Mouse (Mus musculus) C2C12 (cell line): ENCODE results near the gene Sdc4. TPM values are rescaled to one million over a fixed set of nuclear protein-coding genes. Genes with fewer than 3 reads are reported as not detected.

Experiments
- H3K27me3 ChIP-seq: one replicate; pipeline ENCODE4 v1.6.1; 2011; ENCODE audit not compliant: control insufficient read depth, insufficient read depth, insufficient read length
- H3K36me3 ChIP-seq: one replicate; pipeline ENCODE4 v1.6.1; 2011; ENCODE audit not compliant: control insufficient read depth, insufficient read depth
- H3K4me3 ChIP-seq: one replicate; pipeline ENCODE4 v1.5.1; 2011; ENCODE audit warnings: mild to moderate bottlenecking, control low read depth; ENCODE audit not compliant: poor library complexity, insufficient read depth, severe bottlenecking
- H3K79me2 ChIP-seq: one replicate; pipeline ENCODE4 v1.6.1; 2011; ENCODE audit not compliant: control insufficient read depth, insufficient read depth
- H3K79me3 ChIP-seq: one replicate; pipeline ENCODE4 v1.6.1; 2011; ENCODE audit warnings: low read depth, control low read depth
- H3ac ChIP-seq: one replicate; pipeline ENCODE3; 2011; ENCODE audit warnings: low read depth; ENCODE audit not compliant: control insufficient read depth, insufficient read length
- CEBPB ChIP-seq: IDR thresholded peaks from one replicate; pipeline ENCODE4 v1.6.1; 2011; ENCODE audit warnings: low read depth, mild to moderate bottlenecking, control low read depth, moderate library complexity
- CTCF ChIP-seq: IDR thresholded peaks from one replicate; pipeline ENCODE4 v1.5.1; 2011; ENCODE audit not compliant: control insufficient read depth, insufficient read depth, insufficient read length
- FOSL1 ChIP-seq: IDR thresholded peaks from one replicate; pipeline ENCODE4 v1.8.0; 2011; ENCODE audit warnings: mild to moderate bottlenecking, low read length; ENCODE audit not compliant: poor library complexity, insufficient read depth, severe bottlenecking
- MAX ChIP-seq: IDR thresholded peaks from one replicate; pipeline ENCODE4 v1.6.1; 2011; ENCODE audit warnings: mild to moderate bottlenecking, control low read depth
- MYOD1 ChIP-seq: IDR thresholded peaks from one replicate; pipeline ENCODE4 v1.6.1; 2011; ENCODE audit warnings: low read depth; ENCODE audit not compliant: control insufficient read depth, insufficient read length
- MYOG ChIP-seq: IDR thresholded peaks from one replicate; pipeline ENCODE4 v1.6.1; 2011; ENCODE audit not compliant: control insufficient read depth, insufficient read length; ENCODE audit errors: extremely low read depth
- USF1 ChIP-seq: IDR thresholded peaks from one replicate; pipeline ENCODE4 v1.6.1; 2011; ENCODE audit warnings: low read depth, mild to moderate bottlenecking, control low read depth, moderate library complexity
- polyA plus RNA-seq: library from polyadenylated mRNA; unstranded; fragments of >200 nt; fragmentation: generic; extraction: Trizol; gene quantifications from one replicate; pipeline ENCODE4 v1.2.1, GENCODE M21; 2012; ENCODE audit warnings: missing spikeins

Gene Sdc4
- polyA plus RNA-seq, 1 experiment = 124 TPM

GRCm38 (mm10) chr2:164440314-164440713, 3.4 kb downstream of the Sdc4 start:
- Histone ChIP-seq H3K27me3 (no peaks in the 10 kb centered on the region), H3K79me3 (peaks cover 72% of the 10 kb centered on the region), H3ac (no peak overlapping the region), H3K36me3 (peaks cover 8% of the 10 kb centered on the region), H3K79me2 (peaks cover 77% of the 10 kb centered on the region), H3K4me3 (peak overlapping the region; percentile 94)
- TF ChIP-seq CTCF (no peak), CEBPB (no peak), MYOD1 (no peak), MYOG (no peak), USF1 (no peak), MAX (no peak), FOSL1 (no peak)

GRCm38 (mm10) chr2:164439001-164439421, 4.7 kb downstream of the Sdc4 start:
- no peaks in the 10 kb centered on the region for H3K27me3 ChIP-seq
- H3K4me3 ChIP-seq = no peak overlapping the region
- H3K79me2 ChIP-seq = peaks cover 90% of the 10 kb centered on the region
- TF ChIP-seq FOSL1 (peak; percentile 62), MAX (peak; percentile 45), USF1 (no peak), MYOG (no peak), MYOD1 (peak; percentile 35), CEBPB (peak; percentile 73), CTCF (no peak)
- peaks cover 10% of the 10 kb centered on the region for H3K36me3 ChIP-seq
- peaks cover 85% of the 10 kb centered on the region for H3K79me3 ChIP-seq
- H3ac ChIP-seq = peak overlapping the region; percentile 10

- no peak overlapping the region for H3K4me3 ChIP-seq
- H3K79me3 ChIP-seq = peaks cover 92% of the 10 kb centered on the region
- no peak for TF ChIP-seq USF1
- TF ChIP-seq FOSL1 = no peak
- TF ChIP-seq MYOG = no peak
- no peak for TF ChIP-seq CTCF
- TF ChIP-seq CEBPB = no peak
- TF ChIP-seq MAX = no peak
- no peak for TF ChIP-seq MYOD1
- no peak overlapping the region for H3ac ChIP-seq
- peaks cover 98% of the 10 kb centered on the region for H3K79me2 ChIP-seq
- H3K36me3 ChIP-seq = peaks cover 15% of the 10 kb centered on the region
- no peaks in the 10 kb centered on the region for H3K27me3 ChIP-seq
Observed at GRCm38 (mm10) chr2:164438257-164438656, 5.4 kb downstream of the Sdc4 start.

GRCm38 (mm10) chr2:164437710-164438109, 6.0 kb downstream of the Sdc4 start:
- Histone ChIP-seq H3K36me3 (peaks cover 15% of the 10 kb centered on the region), H3K4me3 (no peak overlapping the region), H3ac (no peak overlapping the region), H3K27me3 (no peaks in the 10 kb centered on the region), H3K79me2 (peaks cover 96% of the 10 kb centered on the region), H3K79me3 (peaks cover 90% of the 10 kb centered on the region)
- TF ChIP-seq CEBPB = no peak
- no peak for TF ChIP-seq USF1

GRCm38 (mm10) chr2:164436961-164437360, 6.7 kb downstream of the Sdc4 start:
- TF ChIP-seq MYOG (no peak), USF1 (peak; percentile 24)
- Histone ChIP-seq H3K4me3 (no peak overlapping the region), H3K27me3 (no peaks in the 10 kb centered on the region), H3K36me3 (peaks cover 15% of the 10 kb centered on the region), H3K79me2 (peaks cover 94% of the 10 kb centered on the region), H3ac (no peak overlapping the region), H3K79me3 (peaks cover 82% of the 10 kb centered on the region)

- no peak for TF ChIP-seq FOSL1
- TF ChIP-seq MAX = no peak
- no peak for TF ChIP-seq USF1
- no peak for TF ChIP-seq MYOG
- TF ChIP-seq CEBPB = no peak
- no peak for TF ChIP-seq CTCF
- TF ChIP-seq MYOD1 = no peak
- Histone ChIP-seq H3K79me3 (peaks cover 77% of the 10 kb centered on the region), H3K79me2 (peaks cover 94% of the 10 kb centered on the region), H3K27me3 (no peaks in the 10 kb centered on the region), H3ac (no peak overlapping the region), H3K36me3 (peaks cover 15% of the 10 kb centered on the region), H3K4me3 (no peak overlapping the region)
Observed at GRCm38 (mm10) chr2:164436215-164436913, 7.3 kb downstream of the Sdc4 start.
